Mouse (Mus musculus) bone marrow, adult 2 months (tissue): ENCODE results near the gene Arhgef3.

Source experiments
- CTCF ChIP-seq: fragments of 200-500 bp; IDR thresholded peaks from 2 replicates; pipeline ENCODE4 v1.5.1; 2011; ENCODE audit warnings: low read length, control low read depth; ENCODE audit not compliant: control insufficient read depth, insufficient read depth
- POLR2A ChIP-seq: fragments of 200-500 bp; IDR thresholded peaks from 2 replicates; pipeline ENCODE4 v1.6.1; 2011; ENCODE audit warnings: low read depth, mild to moderate bottlenecking, control low read depth, low read length, borderline replicate concordance; ENCODE audit not compliant: control insufficient read depth

- no peak for TF ChIP-seq CTCF
- TF ChIP-seq POLR2A, result no peak
Measured at GRCm38 (mm10) chr14:27432064-27432463, 317.4 kb downstream of the Arhgef3 start.
